Mouse (Mus musculus): ENCODE data around the gene Ica1l.

- TF ChIP-seq CTCF (IDR thresholded peaks at IDR 0.05; ENCODE audit: low read depth, low read length) (no peak), POLR2A (IDR thresholded peaks at IDR 0.05; ENCODE audit: borderline replicate concordance, low read depth, low read length) (no peak)
Measured at GRCm38 (mm10) chr1:60044595-60044994, 1.6 kb upstream of the Ica1l start.

All from bone marrow macrophage, adult 2 months (primary cell).